Mouse (Mus musculus) brown adipose tissue, adult 24 weeks (tissue): Measurements from ENCODE around the gene Cacnb4. TPM values are rescaled to one million over a fixed set of nuclear protein-coding genes. Genes with fewer than 3 reads are reported as not detected.
A peak's percentile ranks its signal among the peaks of the same experiment; 100 is the strongest.

Experiments
- H3K27ac ChIP-seq: fragments of 200-500 bp; replicated peaks from 2 replicates; pipeline ENCODE4 v1.5.1; 2012; ENCODE audit warnings: low read depth, mild to moderate bottlenecking, low read length
- H3K4me1 ChIP-seq: fragments of 200-500 bp; 2 replicates; pipeline ENCODE4 v1.6.1; 2012; ENCODE audit warnings: low read length, mixed read lengths; ENCODE audit not compliant: control insufficient read depth, insufficient read depth, insufficient read length
- H3K4me3 ChIP-seq: fragments of 200-500 bp; 2 replicates; pipeline ENCODE4 v1.5.1; 2012; ENCODE audit warnings: low read depth, mild to moderate bottlenecking, low read length, moderate library complexity; ENCODE audit not compliant: insufficient read depth
- polyA plus RNA-seq: library from polyadenylated mRNA; stranded (reverse); fragments of >200 nt; gene quantifications from 2 replicates; pipeline ENCODE4 v1.2.4, GENCODE M21; 2012; ENCODE audit not compliant: missing spikeins, insufficient read depth, insufficient read length

Gene Cacnb4
- polyA plus RNA-seq, 1 experiment, result not detected

DNA sequence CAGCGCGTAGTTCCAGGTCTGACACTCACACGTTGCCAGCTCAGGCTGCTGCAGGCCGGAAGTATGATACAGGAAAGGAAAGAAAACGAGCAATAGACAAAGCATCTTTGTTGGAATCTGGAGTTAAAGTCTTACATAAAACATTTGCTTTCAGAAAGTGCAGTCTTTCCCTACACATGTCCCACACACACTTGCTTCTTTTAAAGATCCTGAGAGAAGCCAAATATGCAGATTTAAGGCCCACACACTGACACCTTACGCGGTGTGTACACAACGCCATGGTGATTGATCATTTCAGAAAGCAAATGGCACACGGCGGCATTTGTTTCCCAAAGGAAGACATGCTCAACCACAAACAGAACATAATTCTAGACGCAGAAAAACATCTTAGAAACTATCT is 129.3 kb downstream of the Cacnb4 start:
- Histone ChIP-seq H3K27ac (no peak overlapping the region), H3K4me1 (no peaks in the 10 kb centered on the region), H3K4me3 (no peak overlapping the region)

DNA sequence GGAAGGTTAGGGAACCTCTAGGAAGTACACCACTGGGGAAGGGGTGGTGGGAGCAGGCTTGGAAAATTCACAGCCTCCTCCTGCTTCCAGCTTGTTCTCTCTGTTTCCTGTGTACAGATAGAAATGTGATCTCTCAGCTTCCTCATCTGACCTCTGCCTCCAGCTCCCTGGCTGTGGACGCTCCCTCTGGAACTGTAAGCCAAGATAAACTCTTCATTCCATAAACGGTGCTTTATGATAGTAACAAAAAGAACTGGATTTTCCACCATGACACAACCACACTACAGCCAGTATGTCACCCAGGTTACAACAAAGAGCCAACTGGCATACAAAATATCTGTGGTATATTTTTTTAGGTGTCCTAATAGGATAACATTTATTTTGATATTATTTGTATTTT is 132.1 kb downstream of the Cacnb4 start:
- no peaks in the 10 kb centered on the region for H3K4me1 ChIP-seq
- H3K27ac ChIP-seq, result no peak overlapping the region
- H3K4me3 ChIP-seq, result no peak overlapping the region

DNA sequence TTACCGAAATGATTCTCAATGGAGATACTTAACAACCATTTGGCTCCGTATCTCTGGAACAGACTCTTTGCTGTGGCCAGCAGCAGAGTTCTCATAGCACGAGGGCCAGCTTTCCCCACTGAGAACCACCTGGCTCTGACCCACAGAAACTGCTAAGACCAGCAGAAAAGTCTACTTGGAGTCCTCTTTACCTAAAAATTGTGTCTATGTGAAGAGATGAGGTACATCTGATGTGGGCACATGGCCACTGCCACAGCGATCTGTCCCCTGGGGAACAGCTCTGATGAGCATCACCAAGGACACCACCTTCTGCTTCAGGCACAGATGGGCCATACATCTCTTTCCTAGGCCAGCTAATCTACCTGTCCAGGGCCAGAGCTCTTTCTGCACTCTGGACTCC is 135.6 kb downstream of the Cacnb4 start:
- no peak overlapping the region for H3K27ac ChIP-seq
- no peaks in the 10 kb centered on the region for H3K4me1 ChIP-seq
- H3K4me3 ChIP-seq, result no peak overlapping the region

DNA sequence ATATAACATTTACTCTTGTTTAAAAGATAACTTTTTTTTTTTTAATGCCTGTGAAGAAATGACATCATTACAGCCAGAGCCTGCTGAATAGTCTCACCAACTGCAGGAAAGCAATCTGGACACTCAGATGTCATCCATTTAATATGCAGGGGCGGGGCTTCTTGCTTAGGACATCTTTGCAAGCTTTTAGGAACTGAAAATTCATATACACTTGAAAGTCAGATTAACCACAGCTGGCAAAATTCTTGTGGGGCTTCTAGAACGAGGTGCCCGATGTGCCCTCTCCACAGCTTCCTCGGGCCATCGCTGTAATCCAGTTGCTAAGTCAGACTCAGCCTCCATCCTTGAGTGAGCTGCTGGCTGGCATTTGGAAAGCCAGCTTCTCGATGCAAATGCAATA is 137.3 kb downstream of the Cacnb4 start:
- no peak overlapping the region for H3K4me3 ChIP-seq
- no peak overlapping the region for H3K27ac ChIP-seq
- H3K4me1 ChIP-seq, result no peaks in the 10 kb centered on the region

DNA sequence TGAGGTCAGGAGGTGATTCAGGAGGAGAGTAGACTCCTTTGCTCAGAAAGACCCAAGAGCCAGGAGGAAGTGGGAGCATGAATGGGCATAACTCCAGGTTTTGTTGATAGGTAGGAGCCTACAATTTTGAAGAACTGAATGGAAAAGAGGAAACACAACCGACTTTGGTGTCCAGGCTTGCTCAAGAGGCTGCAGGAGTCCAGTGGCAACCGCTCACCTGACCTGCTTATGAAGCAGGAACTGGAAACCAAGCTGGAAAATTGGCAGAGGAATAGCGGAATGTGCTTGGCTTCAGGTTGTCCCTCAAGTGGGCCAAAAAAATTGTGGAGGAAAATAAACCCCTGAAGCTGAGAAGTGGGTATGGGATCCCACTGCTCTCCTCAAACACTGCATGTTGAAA is 139.0 kb downstream of the Cacnb4 start:
- no peak overlapping the region for H3K4me3 ChIP-seq
- H3K27ac ChIP-seq, result no peak overlapping the region
- H3K4me1 ChIP-seq, result no peaks in the 10 kb centered on the region

DNA sequence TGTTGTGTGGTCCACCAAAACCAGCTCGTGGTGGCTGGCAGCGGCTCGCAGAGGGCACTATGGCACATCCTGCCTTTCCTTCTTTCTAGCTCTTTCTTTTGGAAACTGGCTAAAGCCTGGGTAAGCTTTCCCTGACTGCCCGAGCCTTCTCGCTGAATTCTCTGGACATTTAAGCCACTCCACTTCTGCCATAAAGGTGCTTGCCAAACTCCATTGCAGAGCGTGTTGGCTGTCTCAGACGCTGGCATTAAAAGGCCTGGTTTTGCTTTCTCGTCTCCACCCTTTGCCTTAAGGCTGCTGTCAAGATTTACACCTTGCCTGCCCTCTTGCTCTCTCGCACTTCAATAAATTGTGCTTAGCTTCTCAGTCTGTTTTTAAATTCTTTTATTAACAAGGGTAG is 139.5 kb downstream of the Cacnb4 start:
- no peak overlapping the region for H3K4me3 ChIP-seq
- H3K27ac ChIP-seq, result no peak overlapping the region
- no peaks in the 10 kb centered on the region for H3K4me1 ChIP-seq

DNA sequence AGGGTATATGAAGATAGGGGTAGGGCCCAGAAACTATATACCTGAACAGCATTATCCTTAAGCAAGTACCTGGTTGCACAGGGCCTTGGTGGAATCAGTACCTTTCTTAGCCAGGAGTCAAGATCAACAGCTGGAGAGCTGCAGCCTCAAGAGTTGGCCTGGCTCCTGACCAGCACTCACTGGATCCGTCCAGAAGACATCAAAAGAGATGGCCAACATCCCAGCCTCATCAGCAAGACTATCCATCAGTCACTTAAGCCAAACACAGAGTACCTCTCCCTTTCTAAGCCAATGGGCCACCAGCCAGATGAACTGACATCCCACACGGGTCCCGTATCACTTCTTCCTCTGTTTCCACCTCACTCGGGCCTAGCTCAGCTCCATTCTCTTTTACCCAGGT is 140.1 kb downstream of the Cacnb4 start:
- H3K27ac ChIP-seq, result no peak overlapping the region
- H3K4me1 ChIP-seq, result no peaks in the 10 kb centered on the region
- H3K4me3 ChIP-seq, result no peak overlapping the region

DNA sequence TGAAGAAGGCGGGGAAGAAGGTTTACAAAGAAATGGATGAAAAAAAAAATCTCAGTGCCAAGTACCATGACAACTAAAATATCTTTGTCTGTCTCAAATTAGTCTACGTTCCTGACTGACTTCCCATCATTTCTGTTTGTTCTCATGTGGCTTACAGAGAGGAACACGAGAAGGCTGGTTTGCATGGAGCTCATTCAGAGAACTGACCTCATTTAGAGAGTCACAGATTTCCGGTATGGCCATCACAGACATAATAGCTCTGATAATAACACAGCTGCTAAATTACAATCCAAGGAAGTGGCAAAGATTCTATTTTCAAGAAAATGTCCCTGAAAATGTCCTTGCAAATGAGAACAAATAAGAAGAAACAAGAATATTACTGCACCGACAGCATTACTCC is 142.9 kb downstream of the Cacnb4 start:
- Histone ChIP-seq H3K4me1 (no peaks in the 10 kb centered on the region), H3K27ac (no peak overlapping the region), H3K4me3 (no peak overlapping the region)

DNA sequence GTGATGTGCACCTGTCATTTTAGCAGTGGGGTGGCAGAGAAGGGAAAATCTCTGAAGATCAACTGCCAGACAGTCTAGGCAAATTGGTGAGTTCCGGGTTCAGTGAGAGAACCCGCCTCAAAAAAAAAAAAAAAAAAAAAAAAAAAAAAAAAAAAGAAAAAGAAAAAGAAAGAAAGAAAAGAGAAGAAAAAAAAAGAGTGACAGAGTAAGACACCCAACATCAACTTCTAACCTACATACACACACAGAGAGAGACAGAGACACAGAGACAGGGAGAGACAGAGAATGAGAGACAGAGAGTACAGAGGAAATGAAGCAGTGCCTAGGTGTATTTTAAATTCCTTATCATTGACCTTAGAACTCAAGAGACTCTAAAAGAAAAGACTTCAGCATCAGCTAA is 146.1 kb downstream of the Cacnb4 start:
- H3K4me3 ChIP-seq, result no peak overlapping the region
- H3K27ac ChIP-seq, result no peak overlapping the region
- H3K4me1 ChIP-seq, result peaks cover 4% of the 10 kb centered on the region; the same call in 1 of the 2 replicates

DNA sequence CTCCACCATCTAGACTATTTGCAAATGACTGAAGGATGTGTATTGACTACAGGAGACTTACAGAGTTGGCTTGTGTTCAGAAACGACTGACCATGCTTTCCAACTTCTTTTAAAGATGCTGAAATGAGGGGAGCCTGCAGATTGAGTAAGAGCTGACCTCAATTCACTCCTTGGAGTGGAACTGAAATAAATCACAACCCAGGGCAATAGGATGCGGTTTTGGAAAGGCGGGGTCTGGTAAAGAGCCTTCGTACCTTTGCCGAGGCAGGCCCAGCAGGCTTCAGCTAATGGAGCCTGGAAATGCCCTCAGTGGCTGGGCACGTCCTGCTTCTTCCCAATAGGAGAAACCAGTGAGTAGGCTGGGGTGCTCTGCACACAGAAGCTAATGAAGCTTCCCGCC is 147.4 kb downstream of the Cacnb4 start:
- Histone ChIP-seq H3K4me1 (peaks cover 6% of the 10 kb centered on the region; the same call in 1 of the 2 replicates), H3K27ac (no peak overlapping the region), H3K4me3 (no peak overlapping the region)

DNA sequence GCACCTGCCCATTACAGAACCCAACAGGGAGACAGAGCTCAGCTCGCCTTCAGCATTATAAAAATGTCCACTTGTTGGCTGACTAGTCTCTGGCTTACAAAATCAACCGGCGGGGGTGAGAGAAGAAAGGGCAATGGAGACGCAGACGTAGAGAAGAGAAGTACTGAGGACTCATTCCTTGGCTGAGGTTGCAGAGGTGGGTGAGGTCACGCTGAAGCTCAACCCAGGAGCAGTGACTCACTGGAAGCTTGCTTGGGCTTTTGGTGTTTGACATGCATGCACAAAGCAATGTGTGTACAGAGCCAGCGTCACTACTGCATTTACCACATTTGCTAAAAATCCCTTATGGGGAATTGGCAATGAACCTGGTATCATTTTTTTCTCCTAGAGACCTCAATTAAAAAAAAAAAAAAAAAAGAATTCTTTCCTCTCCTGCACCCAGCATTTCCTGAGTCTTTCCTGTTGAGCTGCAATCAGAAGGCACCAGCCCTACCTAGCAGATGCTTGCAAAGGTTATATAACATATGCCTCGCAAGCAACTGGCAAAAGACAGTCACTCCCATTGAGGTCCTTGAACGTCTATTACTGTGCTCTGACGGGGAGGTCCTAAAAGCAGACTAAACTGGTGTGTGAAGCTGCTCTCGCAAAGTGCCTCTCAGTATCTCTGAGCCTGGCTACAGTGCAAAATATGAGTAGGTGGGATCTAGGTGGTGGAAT is 150.6 kb downstream of the Cacnb4 start:
- Histone ChIP-seq H3K4me3 (no peak overlapping the region), H3K27ac (no peak overlapping the region), H3K4me1 (peaks cover 6% of the 10 kb centered on the region; the same call in 1 of the 2 replicates)

DNA sequence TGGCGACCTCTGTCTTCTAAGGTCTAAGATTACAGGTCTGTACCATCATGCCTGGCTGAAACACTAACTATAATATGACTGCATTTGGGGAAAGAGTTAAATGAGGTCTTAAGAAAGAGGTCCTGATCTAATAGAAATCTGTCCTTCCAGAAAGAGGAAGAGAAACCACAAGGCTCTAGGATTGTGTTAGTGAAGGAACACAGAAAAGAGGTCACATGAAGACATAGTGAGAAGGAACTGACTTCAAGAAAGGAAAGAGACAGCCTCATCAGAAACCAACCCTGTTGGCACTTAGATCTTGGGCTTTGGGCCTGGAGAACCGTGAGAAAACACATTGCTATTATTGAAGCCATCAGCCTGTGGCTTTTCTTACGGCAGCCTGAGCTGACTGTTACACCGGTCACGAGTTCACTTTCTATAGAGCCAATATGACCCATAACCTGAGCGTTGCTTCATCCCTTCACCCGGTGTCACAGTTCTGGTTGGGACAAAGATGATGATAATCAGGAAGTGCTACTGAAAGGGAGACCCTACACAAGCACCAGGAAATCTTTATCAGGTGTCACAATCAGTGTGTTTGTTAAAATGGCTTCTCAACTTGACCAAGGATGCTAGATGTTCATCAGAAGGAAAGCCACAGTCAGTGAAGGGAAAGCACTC is 153.4 kb downstream of the Cacnb4 start:
- H3K4me3 ChIP-seq, result no peak overlapping the region
- peak overlapping the region; percentile 19; the same call in 1 of the 2 replicates for H3K27ac ChIP-seq
- peaks cover 6% of the 10 kb centered on the region; the same call in 1 of the 2 replicates for H3K4me1 ChIP-seq

DNA sequence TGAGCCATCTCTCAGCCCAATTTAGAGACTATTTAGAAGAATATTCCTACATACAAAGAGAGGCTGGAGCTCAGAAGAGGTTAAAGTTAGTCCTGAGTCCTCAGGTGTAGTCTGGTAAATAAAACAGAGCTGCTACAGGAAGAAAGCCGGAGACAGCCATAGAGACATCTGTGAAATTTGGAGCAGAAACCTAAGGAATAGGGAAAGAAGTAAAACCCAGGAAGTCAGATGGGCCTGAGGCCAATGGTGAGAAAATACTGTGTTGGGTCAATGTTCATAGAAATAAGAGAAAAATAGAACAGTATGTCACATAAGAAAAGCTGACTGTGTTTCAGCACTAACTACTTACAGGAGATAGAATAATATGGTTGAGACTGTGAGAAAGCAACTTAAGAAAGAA is 155.6 kb downstream of the Cacnb4 start:
- Histone ChIP-seq H3K27ac (no peak overlapping the region), H3K4me1 (peaks cover 6% of the 10 kb centered on the region; the same call in 1 of the 2 replicates), H3K4me3 (no peak overlapping the region)

DNA sequence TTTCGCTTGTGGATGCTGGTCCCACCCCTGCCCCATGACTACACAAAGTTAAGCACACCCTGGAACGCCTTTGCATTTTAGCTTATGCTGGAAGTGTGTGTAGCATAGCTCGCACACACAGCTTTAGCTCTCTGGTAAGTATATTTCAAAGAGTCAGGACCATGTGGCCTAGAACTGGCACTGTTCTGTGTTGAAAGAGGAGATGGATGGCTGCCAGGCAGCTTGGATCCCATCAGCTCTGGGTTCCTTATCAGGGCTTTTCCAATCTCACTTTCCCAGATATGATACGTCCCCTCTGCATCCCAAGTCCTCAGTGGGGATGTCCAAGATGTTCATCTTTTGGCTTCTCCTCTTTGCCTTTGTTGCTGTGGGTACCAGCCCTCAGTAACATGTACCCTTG is 157.9 kb downstream of the Cacnb4 start:
- no peak overlapping the region for H3K4me3 ChIP-seq
- no peak overlapping the region for H3K27ac ChIP-seq
- H3K4me1 ChIP-seq, result peaks cover 4% of the 10 kb centered on the region; the same call in 1 of the 2 replicates

DNA sequence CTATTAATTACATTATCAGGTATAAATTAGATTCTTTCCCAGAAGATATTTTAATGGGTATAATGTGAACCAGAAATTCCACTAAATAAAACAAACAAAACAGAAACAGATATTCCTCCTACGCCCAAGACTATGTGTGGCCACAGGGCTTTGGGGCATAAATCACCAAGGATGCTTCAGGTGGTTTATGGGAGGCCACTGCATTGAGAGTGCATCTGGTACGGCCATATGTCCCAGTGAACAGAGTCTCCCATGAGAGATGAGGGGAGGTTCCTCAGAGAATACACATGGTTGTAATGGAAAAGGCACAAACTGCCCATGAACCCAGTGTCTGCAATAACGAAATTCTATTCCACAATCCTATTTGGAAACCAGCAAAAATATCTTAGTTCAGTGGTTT is 160.1 kb downstream of the Cacnb4 start:
- Histone ChIP-seq H3K27ac (no peak overlapping the region), H3K4me1 (peaks cover 4% of the 10 kb centered on the region; the same call in 1 of the 2 replicates), H3K4me3 (no peak overlapping the region)

DNA sequence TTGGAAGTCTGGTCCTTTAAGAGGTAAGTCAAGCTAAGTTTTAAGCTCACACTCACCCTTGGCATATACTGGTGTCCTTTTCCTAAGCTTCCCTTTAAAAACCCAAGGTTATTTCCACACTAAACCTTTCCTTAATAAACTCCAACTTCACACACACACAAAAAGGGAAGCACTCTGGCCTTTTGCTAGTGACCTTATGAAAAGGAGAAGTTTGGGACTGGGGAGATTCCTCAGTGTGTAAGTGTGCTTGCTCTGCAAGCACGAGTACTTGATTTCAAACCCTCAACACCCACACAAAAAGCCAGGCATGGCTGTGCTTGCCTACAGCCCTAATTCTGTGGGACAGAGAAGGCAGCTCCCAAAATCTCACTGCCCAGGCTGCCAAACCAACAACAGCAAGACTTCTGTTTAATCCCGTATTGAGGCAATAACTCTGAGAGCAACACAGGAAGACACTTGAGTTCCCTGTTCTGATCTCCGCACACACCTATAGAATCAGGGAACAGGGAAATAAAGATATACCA is 163.7 kb downstream of the Cacnb4 start:
- Histone ChIP-seq H3K4me3 (no peak overlapping the region), H3K4me1 (peaks cover 4% of the 10 kb centered on the region; the same call in 1 of the 2 replicates), H3K27ac (0 out of 2 replicates have a peak overlapping the region, but pooled peaks have one; percentile 5)
